26 mouse cellular contexts compared by ENCODE assay signal in genomic region chr9:43520931-43521330, GRCm38 (mm10).
"Had no signal": no experiment of that assay in that cellular context is flagged by ENCODE, and none has a peak within 500 bp of the region (broad histone marks: within the 10 kb centered on the region; RNA-seq: fewer than 3 reads in every experiment).

No protein-coding gene starts in this region.

- DNase-seq: gastrocnemius, postnatal 14 days; gastrocnemius, postnatal 36 days; heart, adult 11 months; heart, adult 2 months; heart, postnatal 14 days; heart, postnatal 36 days; kidney, adult 18-20 months; kidney, adult 8-10 months; kidney, postnatal 10 days; kidney, postnatal 25 days; kidney, postnatal 4 days; liver; liver, embryonic 13.5 days had no signal

- H3K9ac ChIP-seq: heart, embryonic 13.5 days; heart, embryonic 15.5 days; hindbrain, embryonic 12.5 days; hindbrain, embryonic 14.5 days; intestine, embryonic 15.5 days; limb, embryonic 12.5 days; liver, embryonic 13.5 days; liver, embryonic 15.5 days had no signal

- H3K4me2 ChIP-seq: heart, embryonic 11.5 days; heart, embryonic 13.5 days; heart, embryonic 15.5 days; hindbrain, embryonic 12.5 days; hindbrain, embryonic 14.5 days; intestine, embryonic 15.5 days; limb, embryonic 12.5 days; liver, embryonic 11.5 days; liver, embryonic 13.5 days; liver, embryonic 15.5 days had no signal

- H3K27ac ChIP-seq: heart, adult 2 months; heart, embryonic 13.5 days; heart, embryonic 15.5 days; hindbrain, embryonic 12.5 days; hindbrain, embryonic 14.5 days; intestine, embryonic 15.5 days; limb, embryonic 10.5 days; limb, embryonic 12.5 days; liver, embryonic 13.5 days; liver, embryonic 15.5 days had no signal

- H3K4me1 ChIP-seq: heart, embryonic 15.5 days; intestine, embryonic 15.5 days; liver, embryonic 13.5 days; liver, embryonic 15.5 days had no signal

- H3K9me3 ChIP-seq: heart, embryonic 13.5 days; heart, embryonic 15.5 days; hindbrain, embryonic 12.5 days; intestine, embryonic 15.5 days; limb, embryonic 10.5 days; limb, embryonic 12.5 days; liver, embryonic 13.5 days; liver, embryonic 15.5 days had no signal

- H3K36me3 ChIP-seq: heart, embryonic 13.5 days; heart, embryonic 15.5 days; hindbrain, embryonic 12.5 days; intestine, embryonic 15.5 days; limb, embryonic 10.5 days; limb, embryonic 12.5 days; liver, embryonic 13.5 days; liver, embryonic 15.5 days had no signal

- H3K27me3 ChIP-seq: heart, embryonic 13.5 days; heart, embryonic 15.5 days; hindbrain, embryonic 12.5 days; intestine, embryonic 15.5 days; limb, embryonic 12.5 days; liver, embryonic 13.5 days; liver, embryonic 15.5 days had no signal

- H3K4me3 ChIP-seq: heart, adult 2 months; heart, embryonic 13.5 days; heart, embryonic 15.5 days; hindbrain, embryonic 12.5 days; intestine, embryonic 15.5 days; limb, embryonic 10.5 days; limb, embryonic 12.5 days; liver, embryonic 13.5 days; liver, embryonic 15.5 days had no signal

- ATAC-seq: hindbrain, embryonic 16.5 days; inflammation-experienced regulatory T-cells, adult 6 months; intestine, embryonic 15.5 days; intestine, postnatal 0 days had no signal
